Mouse (Mus musculus) kidney, embryonic 14.5 days (tissue): ENCODE data around the gene Fgf8. TPM values are rescaled to one million over a fixed set of nuclear protein-coding genes. Genes with fewer than 3 reads are reported as not detected.
A peak's percentile ranks its signal among the peaks of the same experiment; 100 is the strongest.

ENCODE experiments used
- ATAC-seq: fragments of 200-750 bp; cut with Nextera tagmentation; 2 replicates; pipeline ENCODE4 v1.8.0; 2017; ENCODE audit warnings: moderate number of reproducible peaks, mild to moderate bottlenecking, moderate TSS enrichment, moderate library complexity; ENCODE audit not compliant: low FRiP score, low TSS enrichment
- H3K27ac ChIP-seq: fragments of 300-500 bp; sonication (generic); 2 replicates; pipeline ENCODE4 v1.5.1; 2014; ENCODE audit warnings: low read depth, mild to moderate bottlenecking, low read length, moderate library complexity, mixed read lengths
- H3K27me3 ChIP-seq: fragments of 300-500 bp; sonication (generic); 2 replicates; pipeline ENCODE4 v1.6.1; 2014; ENCODE audit warnings: mild to moderate bottlenecking, low read length; ENCODE audit not compliant: control insufficient read depth, insufficient read depth
- H3K36me3 ChIP-seq: fragments of 300-500 bp; sonication (generic); 2 replicates; pipeline ENCODE4 v1.6.1; 2014; ENCODE audit warnings: low read length, mixed read lengths; ENCODE audit not compliant: control insufficient read depth, insufficient read depth
- H3K4me1 ChIP-seq: fragments of 300-500 bp; sonication (generic); 2 replicates; pipeline ENCODE4 v1.6.1; 2014; ENCODE audit warnings: low read length, mixed read lengths; ENCODE audit not compliant: control insufficient read depth, insufficient read depth
- H3K4me2 ChIP-seq: fragments of 300-500 bp; sonication (generic); replicated peaks from 2 replicates; pipeline ENCODE4 v1.6.1; 2014; ENCODE audit warnings: low read depth, mild to moderate bottlenecking, low read length
- H3K4me3 ChIP-seq: fragments of 300-500 bp; sonication (generic); 2 replicates; pipeline ENCODE4 v1.5.1; 2014; ENCODE audit warnings: mild to moderate bottlenecking, low read length
- H3K9ac ChIP-seq: fragments of 300-500 bp; sonication (generic); 2 replicates; pipeline ENCODE4 v1.6.1; 2014; ENCODE audit warnings: low read depth, mild to moderate bottlenecking, low read length, moderate library complexity
- H3K9me3 ChIP-seq: fragments of 300-500 bp; sonication (generic); 2 replicates; pipeline ENCODE4 v1.6.1; 2016; ENCODE audit warnings: low read length; ENCODE audit not compliant: control insufficient read depth
- WGBS: fragments of 180-500 bp; shearing (Covaris S2); extraction: QIAGEN DNeasy Blood & Tissue Kit; methylation state at CpG from one replicate; pipeline ENCODE4 v1.1.7; 2014; 5-methylcytosine and 5-hydroxymethylcytosine counted together
- polyA plus RNA-seq: library from polyadenylated mRNA; unstranded; fragments of >200 nt; fragmentation: Nextera tagmentation; extraction: Ambion mirVana; gene quantifications from 2 replicates; pipeline ENCODE4 v1.2.1, GENCODE M21; 2014

Gene Fgf8
- polyA plus RNA-seq, 1 experiment from 2014 or later, result 25.1 TPM

GRCm38 (mm10) chr19:45736855-45737207, 5.9 kb downstream of the Fgf8 start:
- Histone ChIP-seq H3K27me3 (peaks cover 80% of the 10 kb centered on the region), H3K9me3 (no peaks in the 10 kb centered on the region), H3K36me3 (no peaks in the 10 kb centered on the region), H3K4me1 (peaks cover 21% of the 10 kb centered on the region), H3K4me3 (peak overlapping the region; percentile 22), H3K4me2 (peak overlapping the region; percentile 44), H3K9ac (peak overlapping the region; percentile 28; the same call in 1 of the 2 replicates), H3K27ac (no peak overlapping the region)
- peak; percentile 66 for ATAC-seq
- WGBS, result 1% methylated on average over 28 of the region's 28 CpGs

- Histone ChIP-seq H3K9ac (no peak overlapping the region), H3K4me1 (peaks cover 16% of the 10 kb centered on the region), H3K27me3 (peaks cover 74% of the 10 kb centered on the region), H3K27ac (no peak overlapping the region), H3K4me2 (no peak overlapping the region), H3K36me3 (no peaks in the 10 kb centered on the region), H3K9me3 (no peaks in the 10 kb centered on the region), H3K4me3 (no peak overlapping the region)
- ATAC-seq, result no peak
- WGBS, result 31% methylated on average over 1 of the region's 1 CpGs
These were observed 6.5 kb downstream of the Fgf8 start for GRCm38 (mm10) chr19:45736241-45736640.

- Histone ChIP-seq H3K27ac (0 out of 2 replicates have a peak overlapping the region, but pooled peaks have one; percentile 9), H3K4me3 (no peak overlapping the region), H3K36me3 (no peaks in the 10 kb centered on the region), H3K27me3 (peaks cover 65% of the 10 kb centered on the region), H3K4me1 (peaks cover 14% of the 10 kb centered on the region), H3K9ac (no peak overlapping the region), H3K4me2 (no peak overlapping the region), H3K9me3 (no peaks in the 10 kb centered on the region)
- no peak for ATAC-seq
- WGBS, result 22% methylated on average over 7 of the region's 7 CpGs
These were observed 8.0 kb downstream of the Fgf8 start for GRCm38 (mm10) chr19:45734762-45735161.

- no peak overlapping the region for H3K27ac ChIP-seq
- peaks cover 13% of the 10 kb centered on the region for H3K4me1 ChIP-seq
- no peak overlapping the region for H3K4me3 ChIP-seq
- no peaks in the 10 kb centered on the region for H3K9me3 ChIP-seq
- H3K27me3 ChIP-seq, result peaks cover 59% of the 10 kb centered on the region
- WGBS, result 70% methylated on average over 5 of the region's 5 CpGs
- H3K9ac ChIP-seq, result no peak overlapping the region
- no peak overlapping the region for H3K4me2 ChIP-seq
- no peaks in the 10 kb centered on the region for H3K36me3 ChIP-seq
- no peak for ATAC-seq
These were observed 8.5 kb downstream of the Fgf8 start for GRCm38 (mm10) chr19:45734191-45734590.

- H3K9ac ChIP-seq, result no peak overlapping the region
- 22% methylated on average over 10 of the region's 10 CpGs for WGBS
- no peak overlapping the region for H3K4me2 ChIP-seq
- H3K9me3 ChIP-seq, result no peaks in the 10 kb centered on the region
- no peak overlapping the region for H3K27ac ChIP-seq
- peaks cover 53% of the 10 kb centered on the region for H3K27me3 ChIP-seq
- H3K4me3 ChIP-seq, result no peak overlapping the region
- no peak for ATAC-seq
- H3K4me1 ChIP-seq, result peaks cover 13% of the 10 kb centered on the region
- no peaks in the 10 kb centered on the region for H3K36me3 ChIP-seq
These were observed 9.2 kb downstream of the Fgf8 start for GRCm38 (mm10) chr19:45733564-45733963.

GRCm38 (mm10) chr19:45731658-45732057, 11.1 kb downstream of the Fgf8 start:
- H3K36me3 ChIP-seq, result no peaks in the 10 kb centered on the region
- H3K9me3 ChIP-seq, result no peaks in the 10 kb centered on the region
- peaks cover 38% of the 10 kb centered on the region for H3K27me3 ChIP-seq

GRCm38 (mm10) chr19:45730042-45730441, 12.7 kb downstream of the Fgf8 start:
- Histone ChIP-seq H3K27me3 (peaks cover 28% of the 10 kb centered on the region), H3K9ac (no peak overlapping the region), H3K9me3 (no peaks in the 10 kb centered on the region), H3K36me3 (no peaks in the 10 kb centered on the region), H3K4me1 (peaks cover 17% of the 10 kb centered on the region; the same call in 1 of the 2 replicates), H3K4me2 (no peak overlapping the region), H3K27ac (no peak overlapping the region), H3K4me3 (no peak overlapping the region)
- WGBS, result 86% methylated on average over 8 of the region's 8 CpGs
- ATAC-seq, result no peak

More at GRCm38 (mm10) chr19:45731658-45732057, 11.1 kb downstream of the Fgf8 start:
- ATAC-seq, result no peak
- Histone ChIP-seq H3K27ac (no peak overlapping the region), H3K4me2 (no peak overlapping the region), H3K9ac (no peak overlapping the region), H3K4me1 (peaks cover 4% of the 10 kb centered on the region; the same call in 1 of the 2 replicates), H3K4me3 (no peak overlapping the region)
- 89% methylated on average over 7 of the region's 7 CpGs for WGBS

GRCm38 (mm10) chr19:45727231-45727630, 15.5 kb downstream of the Fgf8 start:
- 73% methylated on average over 10 of the region's 10 CpGs for WGBS
- H3K27me3 ChIP-seq, result peaks cover 5% of the 10 kb centered on the region; the same call in 1 of the 2 replicates
- H3K4me3 ChIP-seq, result no peak overlapping the region
- ATAC-seq, result 0 out of 2 replicates have a peak, but pooled peaks have one; percentile 40
- no peak overlapping the region for H3K9ac ChIP-seq
- peaks cover 14% of the 10 kb centered on the region; the same call in 1 of the 2 replicates for H3K4me1 ChIP-seq
- H3K4me2 ChIP-seq, result no peak overlapping the region
- no peaks in the 10 kb centered on the region for H3K36me3 ChIP-seq
- H3K9me3 ChIP-seq, result no peaks in the 10 kb centered on the region
- no peak overlapping the region for H3K27ac ChIP-seq

GRCm38 (mm10) chr19:45725677-45726277, 16.9 kb downstream of the Fgf8 start:
- Histone ChIP-seq H3K4me3 (no peak overlapping the region), H3K4me2 (no peak overlapping the region), H3K27me3 (peaks cover 5% of the 10 kb centered on the region), H3K36me3 (no peaks in the 10 kb centered on the region), H3K4me1 (peaks cover 14% of the 10 kb centered on the region; the same call in 1 of the 2 replicates), H3K27ac (no peak overlapping the region), H3K9me3 (no peaks in the 10 kb centered on the region), H3K9ac (no peak overlapping the region)
- WGBS, result 13% methylated on average over 14 of the region's 14 CpGs
- peak; percentile 86 for ATAC-seq
